Mouse (Mus musculus): Measurements from ENCODE around the gene Clip2.

Gene Clip2

GRCm38 (mm10) chr5:134552110-134552972 lies at the start of gene Clip2:
Clip2 (minus strand) TSS chr5:134552434.
- in situ Hi-C loops (cut with MseI, MboI), result no loop called here

GRCm38 (mm10) chr5:134597711-134598110 lies 45.5 kb upstream of the Clip2 start:
- in situ Hi-C loops (cut with MseI, MboI), result no loop called here

- in situ Hi-C loops (cut with MseI, MboI), result no loop called here
Observed at GRCm38 (mm10) chr5:134593093-134593492, 40.9 kb upstream of the Clip2 start.

GRCm38 (mm10) chr5:134592026-134592581 lies 39.9 kb upstream of the Clip2 start:
- in situ Hi-C loops (cut with MseI, MboI), result no loop called here

- in situ Hi-C loops (cut with MseI, MboI), result no loop called here
Observed at GRCm38 (mm10) chr5:134589900-134590299, 37.7 kb upstream of the Clip2 start.

GRCm38 (mm10) chr5:134584798-134585197 lies 32.6 kb upstream of the Clip2 start:
- in situ Hi-C loops (cut with MseI, MboI), result no loop called here

- in situ Hi-C loops (cut with MseI, MboI), result no loop called here
Observed at GRCm38 (mm10) chr5:134583884-134584213, 31.6 kb upstream of the Clip2 start.

GRCm38 (mm10) chr5:134583006-134583883 lies 31.0 kb upstream of the Clip2 start:
- in situ Hi-C loops (cut with MseI, MboI), result no loop called here

GRCm38 (mm10) chr5:134582221-134582907 lies 30.1 kb upstream of the Clip2 start:
- in situ Hi-C loops (cut with MseI, MboI), result no loop called here

- in situ Hi-C loops (cut with MseI, MboI), result no loop called here
Observed at GRCm38 (mm10) chr5:134581146-134581545, 28.9 kb upstream of the Clip2 start, which contains the start of gene Rfc2. Rfc2 (plus strand) TSS chr5:134581366.

- in situ Hi-C loops (cut with MseI, MboI), result loop anchor here in 1 of 2 experiments (10.0 kb wide), 1 partner anchor 74 kb away; no protein-coding TSS in a partner anchor
Observed at GRCm38 (mm10) chr5:134579135-134579534, 26.9 kb upstream of the Clip2 start.

GRCm38 (mm10) chr5:134577534-134577933 lies 25.3 kb upstream of the Clip2 start:
- in situ Hi-C loops (cut with MseI, MboI), result loop anchor here in 1 of 2 experiments (10.0 kb wide), 1 partner anchor 73 kb away; no protein-coding TSS in a partner anchor

- in situ Hi-C loops (cut with MseI, MboI), result loop anchor here in 1 of 2 experiments (10.0 kb wide), 1 partner anchor 72 kb away; no protein-coding TSS in a partner anchor
Observed at GRCm38 (mm10) chr5:134576517-134577220, 24.4 kb upstream of the Clip2 start.

- in situ Hi-C loops (cut with MseI, MboI), result loop anchor here in 1 of 2 experiments (10.0 kb wide), 1 partner anchor 71 kb away; no protein-coding TSS in a partner anchor
Observed at GRCm38 (mm10) chr5:134575833-134576232, 23.6 kb upstream of the Clip2 start.

GRCm38 (mm10) chr5:134572508-134573214 lies 20.4 kb upstream of the Clip2 start:
- in situ Hi-C loops (cut with MseI, MboI), result loop anchor here in 1 of 2 experiments (10.0 kb wide), 1 partner anchor 68 kb away; no protein-coding TSS in a partner anchor

GRCm38 (mm10) chr5:134571730-134572507 lies 19.7 kb upstream of the Clip2 start:
- in situ Hi-C loops (cut with MseI, MboI), result loop anchor here in 1 of 2 experiments (10.0 kb wide), 1 partner anchor 67 kb away; no protein-coding TSS in a partner anchor

- in situ Hi-C loops (cut with MseI, MboI), result no loop called here
Observed at GRCm38 (mm10) chr5:134568964-134569491, 16.8 kb upstream of the Clip2 start.

- in situ Hi-C loops (cut with MseI, MboI), result no loop called here
Observed at GRCm38 (mm10) chr5:134568030-134568429, 15.8 kb upstream of the Clip2 start.

- in situ Hi-C loops (cut with MseI, MboI), result no loop called here
Observed at GRCm38 (mm10) chr5:134567445-134567844, 15.2 kb upstream of the Clip2 start.

Measured in mouse trophoblast stem cell (cell line).